Mouse (Mus musculus) G1E-ER4 (cell line): ENCODE results near the gene Svbp. TPM values are rescaled to one million over a fixed set of nuclear protein-coding genes. Genes with fewer than 3 reads are reported as not detected.

Source experiments
- GATA1 ChIP-seq: IDR thresholded peaks from one replicate; pipeline ENCODE4 v1.8.0; 2012; ENCODE audit warnings: low read length, inconsistent platforms
- polyA plus RNA-seq: library from polyadenylated mRNA; stranded (reverse); fragments of >175 nt; gene quantifications from 2 replicates; pipeline ENCODE4 v1.2.3, GENCODE M21; 2012

Svbp gene
- polyA plus RNA-seq, 1 experiment = 491 TPM

- no peak for TF ChIP-seq GATA1
Measured at GRCm38 (mm10) chr4:119181456-119181855, 13.7 kb upstream of the Svbp start.

GRCm38 (mm10) chr4:119183525-119183924 is 11.6 kb upstream of the Svbp start:
- TF ChIP-seq GATA1 = no peak

DNA sequence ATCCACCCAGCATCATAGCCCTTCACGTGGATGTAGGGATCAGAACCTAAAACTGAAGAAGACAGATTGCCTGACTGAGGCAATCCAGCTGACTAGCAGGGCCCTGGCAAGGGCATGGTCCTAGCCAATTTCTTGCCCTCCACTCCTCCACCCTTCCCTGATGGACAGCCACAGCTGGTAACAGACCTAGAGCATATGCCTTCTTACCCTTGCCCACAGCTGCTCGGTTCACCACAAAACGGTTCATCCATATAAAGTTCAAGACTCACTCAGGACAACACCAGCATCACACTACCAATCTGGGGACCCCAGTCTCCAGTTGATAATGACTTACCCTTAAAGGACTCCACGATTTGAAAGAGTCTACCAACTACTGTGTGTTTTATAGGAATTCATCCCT is 9.3 kb upstream of the Svbp start:
- no peak for TF ChIP-seq GATA1

GRCm38 (mm10) chr4:119188060-119188785 is 6.9 kb upstream of the Svbp start:
- no peak for TF ChIP-seq GATA1

GRCm38 (mm10) chr4:119189392-119189791 is 5.7 kb upstream of the Svbp start:
- no peak for TF ChIP-seq GATA1

GRCm38 (mm10) chr4:119189864-119190263 is 5.2 kb upstream of the Svbp start, which contains the start of gene Ermap:
Ermap (minus strand) TSS chr4:119190011.
- TF ChIP-seq GATA1 = no peak

- TF ChIP-seq GATA1 = peak; percentile 68
Measured at GRCm38 (mm10) chr4:119190618-119191017, 4.5 kb upstream of the Svbp start.

DNA sequence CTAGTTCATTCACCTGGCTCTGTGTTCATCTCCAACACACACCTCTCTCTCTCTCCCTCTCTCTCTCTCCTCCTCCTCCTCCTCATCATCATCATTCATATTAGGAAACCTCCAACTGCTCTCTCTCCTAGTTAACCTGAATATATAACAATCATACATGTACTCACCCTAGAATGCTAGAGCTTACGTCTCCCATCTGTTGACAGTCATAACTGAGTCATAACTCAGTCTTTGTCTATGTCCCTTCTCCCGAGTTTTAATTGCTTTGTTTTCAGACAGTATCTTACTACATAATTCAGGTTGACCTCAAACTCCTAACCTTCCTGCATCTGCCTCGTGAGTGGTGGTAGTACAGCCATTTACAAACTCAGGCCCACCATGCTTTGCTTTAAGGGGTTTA is 3.8 kb upstream of the Svbp start:
- TF ChIP-seq GATA1 = no peak

- no peak for TF ChIP-seq GATA1
Measured at GRCm38 (mm10) chr4:119192757-119193156, 2.3 kb upstream of the Svbp start.

GRCm38 (mm10) chr4:119195582-119196320 is 645 bp downstream of the Svbp start:
- TF ChIP-seq GATA1 = no peak

GRCm38 (mm10) chr4:119198105-119198504 is 3.0 kb downstream of the Svbp start:
- TF ChIP-seq GATA1 = no peak

- TF ChIP-seq GATA1 = no peak
Measured at GRCm38 (mm10) chr4:119204672-119205071, 9.6 kb downstream of the Svbp start.

- TF ChIP-seq GATA1 = no peak
Measured at GRCm38 (mm10) chr4:119216667-119217066, 21.6 kb downstream of the Svbp start.

- no peak for TF ChIP-seq GATA1
Measured at GRCm38 (mm10) chr4:119218169-119218568, 23.1 kb downstream of the Svbp start, which contains the start of gene Tmem269. Tmem269 (minus strand) TSS chr4:119218217.

DNA sequence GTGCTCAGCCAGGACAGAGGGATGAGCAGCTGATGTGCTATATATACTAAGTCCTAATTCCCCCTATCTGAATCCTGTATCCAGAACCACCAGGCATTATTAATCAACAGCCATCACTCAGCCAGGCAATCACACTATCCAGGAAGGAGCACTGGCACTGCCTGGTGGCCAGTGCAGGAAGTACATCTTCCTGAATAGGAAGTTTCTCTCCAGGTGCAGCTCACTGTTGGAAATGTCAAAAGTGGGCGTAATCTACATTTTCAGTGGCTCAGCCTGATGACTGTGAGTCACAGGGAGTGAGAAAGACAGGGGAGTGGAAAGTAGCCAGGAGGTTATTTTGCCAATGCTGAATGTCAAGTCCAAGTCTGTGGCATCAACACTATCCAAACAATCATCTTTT is 28.6 kb downstream of the Svbp start:
- TF ChIP-seq GATA1 = no peak

- no peak for TF ChIP-seq GATA1
Measured at GRCm38 (mm10) chr4:119224534-119224933, 29.4 kb downstream of the Svbp start.

DNA sequence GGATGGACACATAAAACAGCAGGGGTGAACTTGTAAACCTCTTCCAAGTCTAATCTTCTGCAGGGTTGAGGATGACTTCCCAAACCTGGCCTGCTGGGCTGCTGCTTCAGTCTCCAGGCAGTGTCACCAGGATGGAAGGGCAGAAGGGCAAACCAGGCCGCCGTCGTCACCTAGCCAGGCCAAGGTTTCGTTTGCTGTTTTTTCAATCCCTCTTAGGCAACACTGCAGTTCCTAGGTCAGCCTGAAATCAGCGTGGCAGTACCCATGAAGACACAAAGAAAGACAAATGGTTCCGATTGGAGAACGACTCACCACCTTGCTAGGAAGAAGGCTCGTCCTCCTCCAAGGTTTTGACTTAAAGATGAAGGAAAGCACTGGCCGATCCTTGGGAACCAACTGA is 30.6 kb downstream of the Svbp start:
- TF ChIP-seq GATA1 = no peak
